Mouse (Mus musculus) fat pad, adult 2 months (tissue): ENCODE data around the gene B230104I21Rik.

Source experiments
- DNase-seq: peaks from one replicate; pipeline ENCODE4 v3.0.0-alpha.2; 2011; ENCODE audit warnings: low read depth, low spot score; ENCODE audit errors: extremely low read depth

The B230104I21Rik gene

DNA sequence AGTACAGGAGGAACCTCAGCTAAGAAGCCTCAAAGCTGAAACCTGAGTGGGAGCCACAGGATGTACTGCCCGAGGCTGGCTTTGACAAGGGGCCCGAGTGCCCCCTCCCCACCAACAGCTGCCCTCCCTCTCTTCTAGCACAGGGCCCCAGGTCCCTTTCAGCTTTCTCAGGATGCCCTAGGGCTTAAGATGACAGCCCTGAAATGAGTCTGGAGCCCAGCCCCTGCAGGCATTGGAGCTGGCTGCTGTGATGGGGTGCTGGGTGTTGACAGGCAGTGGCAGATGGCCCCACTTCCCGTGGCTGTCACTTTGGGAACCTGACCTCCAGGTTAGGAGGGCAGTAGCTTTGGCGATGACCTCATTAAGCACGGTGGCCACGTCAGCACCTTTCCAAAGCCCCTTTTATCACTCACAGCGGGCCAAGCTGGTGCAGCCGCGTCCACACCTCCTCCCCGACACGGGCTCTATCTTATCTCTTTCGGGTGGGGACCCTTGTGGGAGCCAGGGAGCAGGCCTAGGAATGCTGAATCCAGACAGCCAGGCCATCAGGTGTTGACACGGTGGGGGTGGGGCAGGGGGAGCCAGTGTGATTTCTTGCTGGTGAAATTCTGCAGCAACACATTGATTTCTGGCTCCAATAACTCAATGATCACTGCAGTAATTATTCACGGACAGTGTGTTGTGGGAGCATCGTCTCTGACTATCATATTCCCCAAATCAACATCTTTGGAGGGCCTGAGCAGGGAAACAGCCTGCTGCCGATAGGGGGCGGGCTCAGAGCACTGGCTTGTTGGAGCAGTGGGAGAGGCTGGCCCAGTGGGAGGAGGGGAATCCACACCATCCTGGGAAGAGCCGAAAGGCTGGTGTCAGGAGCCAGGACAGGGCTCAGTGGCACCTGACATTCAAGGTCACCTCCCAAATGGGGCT lies 57.5 kb downstream of the B230104I21Rik start:
- DNase-seq: no peak

GRCm38 (mm10) chr4:154394123-154394722 lies 58.3 kb downstream of the B230104I21Rik start:
- no peak for DNase-seq

- no peak for DNase-seq
Measured at GRCm38 (mm10) chr4:154396652-154397301, 60.9 kb downstream of the B230104I21Rik start.
